Mouse (Mus musculus) heart, postnatal 0 days (tissue): ENCODE results near the gene Dpm3.

ENCODE experiments used
- CTCF ChIP-seq: IDR thresholded peaks from 2 replicates; pipeline ENCODE4 v1.5.1; 2016; ENCODE audit warnings: antibody characterized with exemption, control low read depth, low read depth
- EP300 ChIP-seq: IDR thresholded peaks from 2 replicates; pipeline ENCODE4 v1.6.1; 2016; ENCODE audit warnings: antibody characterized with exemption, low read depth

GRCm38 (mm10) chr3:89226900-89227299 lies 32.3 kb upstream of the Dpm3 start, which contains the start of gene Mtx1:
- TF ChIP-seq CTCF, result no peak
- TF ChIP-seq EP300, result no peak
